Mouse (Mus musculus) stomach, embryonic 16.5 days (tissue): ENCODE results near the gene Tnpo1. TPM values are rescaled to one million over a fixed set of nuclear protein-coding genes. Genes with fewer than 3 reads are reported as not detected.

Source experiments
- ATAC-seq: fragments of 200-750 bp; cut with Nextera tagmentation; 2 replicates; pipeline ENCODE4 v1.8.0; 2017; ENCODE audit warnings: moderate number of reproducible peaks, moderate TSS enrichment; ENCODE audit not compliant: insufficient read depth, low FRiP score
- H3K27ac ChIP-seq: fragments of 300-500 bp; sonication (generic); 2 replicates; pipeline ENCODE4 v1.5.1; 2014; ENCODE audit warnings: low read length
- H3K27me3 ChIP-seq: fragments of 300-500 bp; sonication (generic); 2 replicates; pipeline ENCODE4 v1.6.1; 2014; ENCODE audit warnings: low read length, control low read depth, mixed read lengths; ENCODE audit not compliant: control insufficient read depth, insufficient read depth
- H3K36me3 ChIP-seq: fragments of 300-500 bp; sonication (generic); 2 replicates; pipeline ENCODE4 v1.6.1; 2014; ENCODE audit warnings: low read length; ENCODE audit not compliant: control insufficient read depth, insufficient read depth
- H3K4me1 ChIP-seq: fragments of 300-500 bp; sonication (generic); 2 replicates; pipeline ENCODE4 v1.6.1; 2014; ENCODE audit warnings: low read length, control low read depth, mixed read lengths; ENCODE audit not compliant: control insufficient read depth, insufficient read depth
- H3K4me2 ChIP-seq: fragments of 300-500 bp; sonication (generic); 2 replicates; pipeline ENCODE4 v1.6.1; 2014; ENCODE audit warnings: low read depth, low read length, mixed read lengths
- H3K4me3 ChIP-seq: fragments of 300-500 bp; sonication (generic); replicated peaks from 2 replicates; pipeline ENCODE4 v1.5.1; 2014; ENCODE audit warnings: mild to moderate bottlenecking, low read length
- H3K9ac ChIP-seq: fragments of 300-500 bp; sonication (generic); 2 replicates; pipeline ENCODE4 v1.6.1; 2014; ENCODE audit warnings: low read length
- H3K9me3 ChIP-seq: fragments of 300-500 bp; sonication (generic); replicated peaks from 2 replicates; pipeline ENCODE4 v1.6.1; 2016; ENCODE audit warnings: low read length, control low read depth; ENCODE audit not compliant: control insufficient read depth
- WGBS: fragments of 180-500 bp; shearing (Covaris S2); extraction: QIAGEN DNeasy Blood & Tissue Kit; methylation state at CpG from one replicate; pipeline ENCODE4 v1.1.7; 2014; 5-methylcytosine and 5-hydroxymethylcytosine counted together
- polyA plus RNA-seq: library from polyadenylated mRNA; unstranded; fragments of >200 nt; fragmentation: Nextera tagmentation; extraction: Ambion mirVana; gene quantifications from 2 replicates; pipeline ENCODE4 v1.2.1, GENCODE M21; 2015

Tnpo1 gene
- polyA plus RNA-seq, 1 experiment from 2014 or later = 58.3 TPM

DNA sequence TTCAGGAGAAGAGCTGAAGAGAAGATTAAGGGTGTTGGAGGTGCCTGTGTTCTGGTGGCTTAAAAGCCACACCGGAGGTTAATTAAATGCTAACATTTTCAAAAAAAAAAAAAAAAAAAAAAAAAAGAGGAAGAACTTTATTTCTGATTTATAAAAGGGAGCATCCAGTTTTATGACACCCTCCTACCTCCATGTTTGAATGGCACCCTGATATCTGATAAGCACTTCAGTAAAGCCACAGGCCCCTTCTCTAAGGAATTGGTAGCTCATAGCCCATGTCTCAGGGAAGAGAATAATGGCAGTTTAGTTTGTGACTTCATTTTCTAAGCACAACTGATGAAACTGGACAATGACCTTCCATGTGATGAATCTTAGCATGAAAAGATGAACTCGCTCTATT is 21.6 kb downstream of the Tnpo1 start:
- Histone ChIP-seq H3K4me2 (no peak overlapping the region), H3K4me1 (0 out of 2 replicates have a peak, but pooled peaks cover under 1% of the 10 kb centered on the region), H3K4me3 (no peak overlapping the region), H3K36me3 (peaks cover 14% of the 10 kb centered on the region; the same call in 1 of the 2 replicates), H3K27ac (no peak overlapping the region), H3K9me3 (0 out of 2 replicates have a peak, but pooled peaks cover 2% of the 10 kb centered on the region), H3K27me3 (no peaks in the 10 kb centered on the region), H3K9ac (no peak overlapping the region)
- WGBS = 93% methylated on average over 2 of the region's 2 CpGs
- no peak for ATAC-seq

DNA sequence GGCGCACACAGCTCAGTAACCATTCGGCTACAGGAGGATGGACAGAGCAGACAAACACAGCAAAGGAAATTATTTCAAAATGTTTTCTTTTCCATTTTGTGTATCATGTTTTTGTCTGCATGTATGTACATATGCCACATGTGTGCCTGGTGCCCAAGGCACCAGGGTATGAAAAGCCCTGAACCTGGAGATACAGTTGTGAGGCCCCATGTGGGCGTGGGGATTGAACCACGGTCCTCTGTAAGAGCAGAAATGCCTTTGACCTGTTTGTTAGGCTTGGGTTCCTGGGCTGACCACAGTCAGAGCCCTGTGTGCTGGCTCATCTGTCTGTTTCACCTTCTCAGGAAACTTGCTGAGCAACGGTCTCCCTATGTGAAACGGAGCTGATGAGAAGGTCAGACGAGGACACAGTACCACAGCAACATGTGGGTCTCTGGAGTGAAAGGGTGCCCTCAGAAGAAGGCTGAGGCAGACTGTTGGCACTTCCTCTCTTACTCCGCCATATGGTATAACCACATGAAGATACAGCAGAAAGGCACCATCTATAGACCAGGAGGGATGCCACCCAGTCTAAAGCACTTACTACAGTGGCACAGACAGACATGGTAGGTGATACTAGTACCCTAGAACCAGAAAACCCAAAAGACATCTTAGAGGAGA is 23.7 kb downstream of the Tnpo1 start:
- 87% methylated on average over 8 of the region's 8 CpGs for WGBS
- Histone ChIP-seq H3K27me3 (no peaks in the 10 kb centered on the region), H3K9me3 (0 out of 2 replicates have a peak, but pooled peaks cover 2% of the 10 kb centered on the region), H3K36me3 (peaks cover 14% of the 10 kb centered on the region; the same call in 1 of the 2 replicates), H3K4me3 (no peak overlapping the region), H3K4me2 (no peak overlapping the region), H3K27ac (no peak overlapping the region), H3K4me1 (peaks cover 3% of the 10 kb centered on the region; the same call in 1 of the 2 replicates), H3K9ac (no peak overlapping the region)
- ATAC-seq = no peak

- ATAC-seq = no peak
- no peak overlapping the region for H3K27ac ChIP-seq
- 75% methylated on average over 3 of the region's 3 CpGs for WGBS
- no peaks in the 10 kb centered on the region for H3K27me3 ChIP-seq
- H3K36me3 ChIP-seq = peaks cover 10% of the 10 kb centered on the region; the same call in 1 of the 2 replicates
- no peak overlapping the region for H3K4me2 ChIP-seq
- no peak overlapping the region for H3K4me3 ChIP-seq
- H3K9ac ChIP-seq = no peak overlapping the region
- H3K4me1 ChIP-seq = peaks cover 20% of the 10 kb centered on the region
- no peaks in the 10 kb centered on the region for H3K9me3 ChIP-seq
Observed at GRCm38 (mm10) chr13:98899550-98899949, 26.6 kb downstream of the Tnpo1 start.

DNA sequence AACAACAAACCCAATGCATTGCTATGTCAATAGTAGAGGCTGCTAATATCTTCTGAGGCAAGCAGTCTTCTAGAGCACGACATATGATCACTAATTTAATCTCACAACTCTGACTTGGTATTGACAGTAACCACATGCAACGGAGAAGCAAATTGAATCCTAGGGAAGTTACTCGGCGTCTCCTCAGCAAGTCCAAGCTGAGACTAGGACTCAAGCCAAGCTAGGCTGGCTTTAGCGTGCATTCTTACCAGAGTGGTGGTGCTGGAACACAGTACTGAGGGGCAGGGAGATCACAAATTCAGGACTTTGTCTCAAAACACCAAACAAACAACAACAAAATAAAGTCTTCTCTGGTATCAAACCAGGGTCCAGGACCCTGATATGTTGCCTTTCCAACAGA is 28.6 kb downstream of the Tnpo1 start:
- whole genome bisulfite sequencing = 73% methylated on average over 5 of the region's 5 CpGs
- Histone ChIP-seq H3K27ac (no peak overlapping the region), H3K9ac (no peak overlapping the region), H3K4me3 (no peak overlapping the region), H3K9me3 (no peaks in the 10 kb centered on the region), H3K4me1 (peaks cover 20% of the 10 kb centered on the region), H3K27me3 (no peaks in the 10 kb centered on the region), H3K36me3 (0 out of 2 replicates have a peak, but pooled peaks cover 3% of the 10 kb centered on the region), H3K4me2 (no peak overlapping the region)
- no peak for ATAC-seq

- no peak overlapping the region for H3K4me3 ChIP-seq
- H3K27me3 ChIP-seq = no peaks in the 10 kb centered on the region
- H3K9me3 ChIP-seq = no peaks in the 10 kb centered on the region
- ATAC-seq = no peak
- H3K36me3 ChIP-seq = no peaks in the 10 kb centered on the region
- WGBS = 50% methylated on average over 7 of the region's 7 CpGs
- H3K4me1 ChIP-seq = peaks cover 23% of the 10 kb centered on the region
- H3K4me2 ChIP-seq = no peak overlapping the region
- H3K27ac ChIP-seq = peak overlapping the region; percentile 12; the same call in 1 of the 2 replicates
- H3K9ac ChIP-seq = no peak overlapping the region
Observed at GRCm38 (mm10) chr13:98896434-98897126, 29.6 kb downstream of the Tnpo1 start.

GRCm38 (mm10) chr13:98896013-98896412 is 30.2 kb downstream of the Tnpo1 start:
- no peaks in the 10 kb centered on the region for H3K9me3 ChIP-seq
- WGBS = 72% methylated on average over 4 of the region's 4 CpGs
- H3K27me3 ChIP-seq = no peaks in the 10 kb centered on the region
- H3K4me2 ChIP-seq = no peak overlapping the region
- no peak overlapping the region for H3K4me3 ChIP-seq
- no peaks in the 10 kb centered on the region for H3K36me3 ChIP-seq
- no peak overlapping the region for H3K9ac ChIP-seq
- H3K4me1 ChIP-seq = peaks cover 23% of the 10 kb centered on the region
- ATAC-seq = no peak
- peak overlapping the region; percentile 12; the same call in 1 of the 2 replicates for H3K27ac ChIP-seq

DNA sequence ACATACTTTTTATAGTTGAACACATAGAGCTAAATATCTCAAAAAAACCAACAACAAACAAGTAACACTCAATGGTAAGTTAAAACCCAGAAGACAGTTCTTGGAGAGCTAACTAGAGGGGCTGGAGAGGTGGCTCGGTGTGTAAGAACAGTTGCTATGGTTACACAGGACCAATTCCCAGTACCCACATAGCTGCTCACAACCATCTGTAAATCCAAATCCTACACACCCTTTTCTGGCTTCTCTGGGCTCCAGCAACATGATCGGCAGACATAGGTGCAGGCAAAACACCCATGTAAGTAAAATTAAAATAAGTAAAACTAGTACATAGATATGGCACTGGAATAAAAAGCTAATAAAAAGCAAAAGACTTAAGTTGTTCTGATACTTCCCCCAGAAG is 31.3 kb downstream of the Tnpo1 start:
- H3K9me3 ChIP-seq = no peaks in the 10 kb centered on the region
- WGBS = 67% methylated on average over 2 of the region's 2 CpGs
- no peaks in the 10 kb centered on the region for H3K36me3 ChIP-seq
- H3K4me2 ChIP-seq = no peak overlapping the region
- no peaks in the 10 kb centered on the region for H3K27me3 ChIP-seq
- no peak for ATAC-seq
- no peak overlapping the region for H3K4me3 ChIP-seq
- H3K4me1 ChIP-seq = peaks cover 23% of the 10 kb centered on the region
- no peak overlapping the region for H3K9ac ChIP-seq
- H3K27ac ChIP-seq = no peak overlapping the region

DNA sequence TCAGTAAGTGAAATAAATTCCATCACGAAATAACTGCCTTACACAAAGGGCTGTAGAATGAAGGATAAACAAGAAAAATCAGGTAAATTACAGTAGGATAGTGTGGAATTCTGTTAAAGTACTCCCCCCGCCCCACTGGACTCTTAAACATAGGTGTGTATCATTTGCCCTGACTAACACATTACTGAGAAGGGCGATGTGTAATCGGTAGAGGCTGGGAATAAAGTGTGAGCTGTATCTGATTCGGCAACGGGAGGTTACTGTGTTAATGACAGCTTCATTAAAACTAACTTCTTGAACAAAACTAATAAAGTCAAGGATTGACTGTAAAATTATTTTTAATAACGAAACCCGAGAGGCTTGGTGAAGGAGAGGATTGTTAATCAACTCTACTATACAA is 34.7 kb downstream of the Tnpo1 start:
- no peaks in the 10 kb centered on the region for H3K9me3 ChIP-seq
- WGBS = 16% methylated on average over 8 of the region's 8 CpGs
- peaks cover 10% of the 10 kb centered on the region for H3K36me3 ChIP-seq
- ATAC-seq = no peak
- no peaks in the 10 kb centered on the region for H3K27me3 ChIP-seq
- no peak overlapping the region for H3K27ac ChIP-seq
- H3K9ac ChIP-seq = no peak overlapping the region
- H3K4me2 ChIP-seq = peak overlapping the region; percentile 79
- peak overlapping the region; percentile 8; the same call in 1 of the 2 replicates for H3K4me3 ChIP-seq
- H3K4me1 ChIP-seq = peaks cover 15% of the 10 kb centered on the region

DNA sequence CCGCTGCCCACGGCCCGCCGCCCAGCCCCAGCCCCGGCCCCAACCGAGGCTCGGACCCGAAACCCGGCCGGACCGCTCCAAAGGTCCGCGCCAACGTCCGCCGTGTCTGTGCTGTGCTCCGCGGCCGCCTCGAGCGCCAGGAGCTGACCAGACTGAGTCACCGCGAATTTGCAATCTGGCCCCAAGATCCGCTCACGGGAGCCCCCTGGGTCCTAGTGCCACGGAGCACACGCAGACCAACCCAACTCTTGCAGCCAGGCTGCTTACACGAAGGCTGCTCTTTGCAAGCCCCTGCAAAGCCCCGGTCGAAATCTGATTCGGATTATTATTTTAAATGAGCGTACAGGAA is 35.3 kb downstream of the Tnpo1 start:
- Histone ChIP-seq H3K27me3 (no peaks in the 10 kb centered on the region), H3K9ac (peak overlapping the region; percentile 96), H3K4me1 (peaks cover 10% of the 10 kb centered on the region), H3K4me3 (peak overlapping the region; percentile 91), H3K4me2 (peak overlapping the region; percentile 79), H3K36me3 (peaks cover 12% of the 10 kb centered on the region), H3K9me3 (no peaks in the 10 kb centered on the region), H3K27ac (peak overlapping the region; percentile 99)
- WGBS = under 1% methylated on average over 30 of the region's 32 CpGs
- ATAC-seq = peak; percentile 89
